Mouse (Mus musculus): Measurements from ENCODE around the gene Dedd2.

- TF ChIP-seq CTCF (IDR thresholded peaks at IDR 0.05; ENCODE audit: low read depth, low read length) = no peak
- TF ChIP-seq POLR2A (IDR thresholded peaks at IDR 0.05; ENCODE audit: borderline replicate concordance, low read depth, low read length) = no peak
Observed at GRCm38 (mm10) chr7:25217653-25218395, 2.6 kb downstream of the Dedd2 start.
